Mouse (Mus musculus) neural tube, embryonic 14.5 days (tissue): ENCODE results near the gene Pigt. TPM values are rescaled to one million over a fixed set of nuclear protein-coding genes. Genes with fewer than 3 reads are reported as not detected.

Source experiments
- ATAC-seq: fragments of 200-750 bp; cut with Nextera tagmentation; 2 replicates; pipeline ENCODE4 v1.8.0; 2017; ENCODE audit warnings: low read depth, mild to moderate bottlenecking, moderate TSS enrichment, moderate library complexity
- H3K27ac ChIP-seq: fragments of 300-500 bp; sonication (generic); 2 replicates; pipeline ENCODE4 v1.5.1; 2014; ENCODE audit warnings: low read depth, mild to moderate bottlenecking, control low read depth, low read length, moderate library complexity, mixed read lengths
- H3K27me3 ChIP-seq: fragments of 300-500 bp; sonication (generic); 2 replicates; pipeline ENCODE4 v1.6.1; 2014; ENCODE audit warnings: low read length; ENCODE audit not compliant: control insufficient read depth, insufficient read depth
- H3K36me3 ChIP-seq: fragments of 300-500 bp; sonication (generic); 2 replicates; pipeline ENCODE4 v1.6.1; 2014; ENCODE audit warnings: low read length, mixed read lengths; ENCODE audit not compliant: control insufficient read depth, insufficient read depth
- H3K4me1 ChIP-seq: fragments of 300-500 bp; sonication (generic); 2 replicates; pipeline ENCODE4 v1.6.1; 2014; ENCODE audit warnings: low read length; ENCODE audit not compliant: control insufficient read depth, insufficient read depth
- H3K4me2 ChIP-seq: fragments of 300-500 bp; sonication (generic); 2 replicates; pipeline ENCODE4 v1.6.1; 2014; ENCODE audit warnings: mild to moderate bottlenecking, low read depth, low read length, control low read depth
- H3K4me3 ChIP-seq: fragments of 300-500 bp; sonication (generic); 2 replicates; pipeline ENCODE4 v1.5.1; 2014; ENCODE audit warnings: low read depth, low read length, control low read depth, mixed read lengths
- H3K9ac ChIP-seq: fragments of 300-500 bp; sonication (generic); replicated peaks from 2 replicates; pipeline ENCODE4 v1.6.1; 2014; ENCODE audit warnings: low read depth, mild to moderate bottlenecking, control low read depth, low read length, mixed read lengths
- H3K9me3 ChIP-seq: fragments of 300-500 bp; sonication (generic); 2 replicates; pipeline ENCODE4 v1.6.1; 2016; ENCODE audit warnings: low read length; ENCODE audit not compliant: control insufficient read depth
- WGBS: fragments of 180-500 bp; shearing (Covaris S2); extraction: QIAGEN DNeasy Blood & Tissue Kit; methylation state at CpG from one replicate; pipeline ENCODE4 v1.1.7; 2014; 5-methylcytosine and 5-hydroxymethylcytosine counted together
- polyA plus RNA-seq: library from polyadenylated mRNA; unstranded; fragments of >200 nt; fragmentation: Nextera tagmentation; extraction: Ambion mirVana; gene quantifications from 2 replicates; pipeline ENCODE4 v1.2.1, GENCODE M21; 2014

The Pigt gene
- polyA plus RNA-seq, 1 experiment from 2014 or later = 118 TPM

DNA sequence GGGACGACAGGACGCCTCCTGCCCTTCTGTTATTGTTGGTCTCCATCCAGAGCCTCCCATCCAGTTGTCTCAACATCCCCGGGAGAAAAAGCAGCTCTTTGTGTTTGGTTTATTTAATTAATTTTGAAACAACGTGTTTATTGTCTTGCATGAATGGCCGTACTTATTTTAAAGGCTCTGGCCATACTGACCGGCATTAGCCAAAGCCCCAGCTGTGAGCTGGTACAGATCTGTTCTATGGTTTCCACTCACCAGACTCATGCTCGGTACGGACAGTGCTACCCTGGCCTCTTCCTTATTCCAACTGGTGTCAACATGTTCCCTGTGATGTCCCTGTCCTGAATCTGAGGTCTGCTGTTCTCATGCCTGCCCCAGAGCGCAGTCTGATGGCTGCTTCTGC is 18.6 kb downstream of the Pigt start:
- WGBS = 69% methylated on average over 9 of the region's 9 CpGs
- no peak overlapping the region for H3K4me3 ChIP-seq
- H3K9me3 ChIP-seq = no peaks in the 10 kb centered on the region
- no peaks in the 10 kb centered on the region for H3K36me3 ChIP-seq
- ATAC-seq = no peak
- no peak overlapping the region for H3K9ac ChIP-seq
- no peaks in the 10 kb centered on the region for H3K27me3 ChIP-seq
- H3K4me2 ChIP-seq = no peak overlapping the region
- no peaks in the 10 kb centered on the region for H3K4me1 ChIP-seq
- H3K27ac ChIP-seq = no peak overlapping the region

GRCm38 (mm10) chr2:164516592-164516991 is 19.3 kb downstream of the Pigt start:
- H3K27me3 ChIP-seq = no peaks in the 10 kb centered on the region
- no peaks in the 10 kb centered on the region for H3K36me3 ChIP-seq
- H3K4me1 ChIP-seq = no peaks in the 10 kb centered on the region
- no peak for ATAC-seq
- WGBS = 88% methylated on average over 11 of the region's 11 CpGs
- H3K4me2 ChIP-seq = no peak overlapping the region
- H3K4me3 ChIP-seq = no peak overlapping the region
- H3K27ac ChIP-seq = no peak overlapping the region
- no peaks in the 10 kb centered on the region for H3K9me3 ChIP-seq
- no peak overlapping the region for H3K9ac ChIP-seq

DNA sequence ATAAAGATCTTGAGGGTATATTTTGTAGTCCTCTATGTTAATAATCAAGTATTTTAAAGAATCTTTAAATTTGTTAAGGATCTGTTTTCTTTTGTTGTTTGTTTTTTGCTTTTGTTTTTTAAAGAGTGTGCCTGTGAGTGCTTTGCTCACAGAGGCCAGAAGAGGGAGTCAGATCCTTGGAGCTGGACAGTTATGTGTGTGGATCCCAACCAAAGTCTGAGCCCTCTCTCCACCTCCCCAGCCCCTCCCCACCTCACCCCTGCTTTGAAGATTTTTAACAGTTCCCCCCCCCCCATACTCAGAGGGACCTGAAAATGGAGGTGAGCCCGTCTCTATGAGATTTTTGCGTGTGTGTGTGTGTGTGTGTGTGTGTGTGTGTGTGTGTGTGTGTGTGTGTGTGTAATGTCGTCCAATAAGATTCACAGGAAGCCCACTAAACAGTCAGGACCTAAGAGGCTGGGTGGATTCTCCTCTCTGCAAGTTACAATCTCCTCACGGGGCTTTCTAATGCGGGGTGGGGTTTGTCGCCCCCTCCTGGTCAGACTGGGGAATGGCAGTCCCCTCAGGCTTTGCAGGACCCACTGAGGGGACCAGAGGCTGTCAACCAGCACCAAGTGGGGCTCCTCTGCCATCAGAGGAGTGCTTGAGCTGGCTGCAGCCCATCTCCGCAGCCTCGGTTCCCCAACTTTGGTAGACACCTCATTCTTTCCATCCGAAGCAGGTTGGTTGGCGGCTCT is 20.3 kb downstream of the Pigt start:
- Histone ChIP-seq H3K36me3 (no peaks in the 10 kb centered on the region), H3K4me3 (no peak overlapping the region), H3K4me1 (no peaks in the 10 kb centered on the region), H3K27ac (no peak overlapping the region), H3K9ac (no peak overlapping the region), H3K9me3 (no peaks in the 10 kb centered on the region), H3K4me2 (no peak overlapping the region), H3K27me3 (no peaks in the 10 kb centered on the region)
- no peak for ATAC-seq
- WGBS = 43% methylated on average over 8 of the region's 10 CpGs

DNA sequence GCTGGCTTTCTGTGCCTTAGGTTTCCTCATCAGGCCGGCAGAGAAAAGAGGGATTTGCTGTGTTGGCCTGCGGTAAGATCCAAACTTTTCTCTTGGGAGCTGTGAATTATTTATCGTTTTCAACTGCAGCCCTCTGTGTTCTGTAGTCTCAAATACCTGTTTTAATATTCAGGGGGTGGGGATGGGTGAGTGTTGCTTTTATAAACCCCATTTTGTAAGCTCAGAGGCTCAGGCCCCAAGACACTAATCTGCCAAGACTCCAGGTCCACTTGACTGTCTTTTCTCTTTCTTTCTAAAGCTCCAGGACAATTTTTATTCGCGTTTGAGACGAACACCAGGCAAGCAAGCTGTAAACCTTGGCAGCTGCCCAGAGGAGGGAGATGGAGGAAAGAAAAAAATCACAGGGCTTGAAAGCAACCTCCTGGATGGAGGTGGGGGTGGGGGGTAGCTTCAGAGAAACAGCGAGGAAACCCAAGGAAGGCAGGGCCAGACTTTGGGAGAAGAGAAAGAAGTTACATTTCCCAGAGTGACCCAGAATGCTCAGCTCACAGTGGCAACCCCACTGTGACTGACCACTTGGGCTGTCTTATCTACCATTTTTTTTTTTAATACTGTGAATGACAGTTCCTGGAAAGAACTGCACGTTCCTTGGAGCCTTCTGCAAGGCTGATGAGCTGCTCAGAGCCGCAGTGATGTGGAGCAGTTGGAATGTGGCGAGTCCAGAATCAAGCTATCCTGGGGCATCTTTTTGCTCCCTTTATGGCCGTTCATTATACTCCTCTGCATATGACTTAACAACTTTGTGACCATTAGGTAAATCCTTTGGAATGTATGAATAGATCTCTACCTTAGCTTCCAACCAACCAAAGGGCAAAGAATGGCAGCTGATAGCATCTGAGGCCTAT is 21.2 kb downstream of the Pigt start:
- H3K36me3 ChIP-seq = no peaks in the 10 kb centered on the region
- H3K4me2 ChIP-seq = no peak overlapping the region
- WGBS = 58% methylated on average over 11 of the region's 11 CpGs
- ATAC-seq = no peak
- H3K27me3 ChIP-seq = no peaks in the 10 kb centered on the region
- no peak overlapping the region for H3K4me3 ChIP-seq
- no peak overlapping the region for H3K9ac ChIP-seq
- no peaks in the 10 kb centered on the region for H3K9me3 ChIP-seq
- H3K27ac ChIP-seq = no peak overlapping the region
- H3K4me1 ChIP-seq = no peaks in the 10 kb centered on the region

DNA sequence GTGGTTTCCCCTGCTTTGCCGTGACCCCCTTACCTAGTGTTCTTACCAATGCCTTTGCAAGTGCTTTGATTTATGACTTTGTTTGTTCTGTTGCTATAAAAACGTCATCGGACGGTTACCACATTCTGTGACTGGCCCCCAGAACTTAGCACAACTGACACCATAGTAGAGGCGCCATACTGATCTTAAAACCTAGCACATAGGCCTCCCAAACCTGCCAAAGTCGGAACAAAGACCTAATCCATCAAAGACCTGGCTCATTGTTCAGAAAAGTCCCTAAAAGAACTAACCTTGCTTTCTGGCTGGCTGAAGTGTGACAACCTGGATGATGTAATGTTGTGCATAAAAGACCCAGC is 21.8 kb downstream of the Pigt start:
- Histone ChIP-seq H3K27ac (no peak overlapping the region), H3K36me3 (no peaks in the 10 kb centered on the region), H3K9me3 (no peaks in the 10 kb centered on the region), H3K27me3 (no peaks in the 10 kb centered on the region), H3K4me2 (no peak overlapping the region), H3K9ac (no peak overlapping the region), H3K4me1 (no peaks in the 10 kb centered on the region), H3K4me3 (no peak overlapping the region)
- WGBS = 48% methylated on average over 6 of the region's 6 CpGs
- ATAC-seq = no peak

DNA sequence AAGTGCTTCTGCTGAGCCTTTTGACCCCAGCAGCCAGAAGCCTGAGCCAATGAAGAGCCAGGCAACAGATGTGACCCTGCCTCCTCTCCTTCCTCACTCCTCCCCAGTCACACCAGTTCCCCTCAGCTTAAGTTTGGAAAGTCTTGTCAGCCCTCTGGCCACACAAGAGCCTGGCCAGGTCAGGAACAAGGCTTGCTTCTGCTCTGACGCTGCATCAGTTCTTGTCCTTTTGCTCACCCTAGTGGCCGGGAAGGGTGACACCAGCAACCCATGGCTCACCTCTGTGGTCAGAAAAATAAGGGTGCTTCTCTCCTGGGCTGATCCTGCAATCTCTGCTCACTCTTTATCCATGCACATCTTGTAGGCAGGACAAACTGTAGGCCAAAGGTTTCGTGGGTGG is 23.5 kb downstream of the Pigt start:
- no peak for ATAC-seq
- 11% methylated on average over 3 of the region's 3 CpGs for WGBS
- H3K27ac ChIP-seq = no peak overlapping the region

DNA sequence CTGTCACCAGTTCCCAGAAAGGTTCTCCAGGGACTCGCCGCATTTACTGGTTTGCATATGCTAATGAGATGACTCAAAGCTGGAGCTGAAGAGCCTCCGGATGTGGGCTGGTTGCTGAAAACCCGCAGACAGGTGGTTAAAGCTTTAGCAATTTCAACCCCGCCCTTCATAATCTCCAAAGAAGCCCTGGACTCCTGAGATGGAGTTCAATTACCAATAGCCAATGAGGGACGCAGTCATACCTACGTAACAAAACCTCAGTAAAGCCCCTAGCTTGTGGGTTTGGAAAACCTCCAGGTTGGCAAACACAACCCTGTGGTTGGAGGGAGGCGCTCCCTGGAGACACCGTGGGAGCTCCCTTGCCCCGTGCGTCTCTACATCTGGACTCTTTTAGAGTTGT is 24.5 kb downstream of the Pigt start:
- no peak overlapping the region for H3K4me2 ChIP-seq

More for the DNA sequence above, 23.5 kb downstream of the Pigt start:
- no peak overlapping the region for H3K9ac ChIP-seq
- H3K4me3 ChIP-seq = no peak overlapping the region
- H3K27me3 ChIP-seq = no peaks in the 10 kb centered on the region
- H3K9me3 ChIP-seq = no peaks in the 10 kb centered on the region
- H3K4me2 ChIP-seq = no peak overlapping the region
- no peaks in the 10 kb centered on the region for H3K36me3 ChIP-seq
- no peaks in the 10 kb centered on the region for H3K4me1 ChIP-seq

GRCm38 (mm10) chr2:164522280-164522679 is 25.0 kb downstream of the Pigt start:
- H3K4me3 ChIP-seq = no peak overlapping the region
- H3K4me1 ChIP-seq = no peaks in the 10 kb centered on the region
- H3K27ac ChIP-seq = no peak overlapping the region
- H3K27me3 ChIP-seq = no peaks in the 10 kb centered on the region
- H3K9ac ChIP-seq = no peak overlapping the region
- ATAC-seq = no peak
- no peak overlapping the region for H3K4me2 ChIP-seq
- 35% methylated on average over 8 of the region's 8 CpGs for WGBS
- no peaks in the 10 kb centered on the region for H3K9me3 ChIP-seq
- no peaks in the 10 kb centered on the region for H3K36me3 ChIP-seq

More for the DNA sequence above, 24.5 kb downstream of the Pigt start:
- no peak for ATAC-seq
- Histone ChIP-seq H3K4me3 (no peak overlapping the region), H3K9me3 (no peaks in the 10 kb centered on the region), H3K36me3 (no peaks in the 10 kb centered on the region), H3K27me3 (no peaks in the 10 kb centered on the region), H3K4me1 (no peaks in the 10 kb centered on the region), H3K9ac (no peak overlapping the region), H3K27ac (no peak overlapping the region)
- WGBS = 18% methylated on average over 11 of the region's 11 CpGs

- Histone ChIP-seq H3K9ac (no peak overlapping the region), H3K36me3 (no peaks in the 10 kb centered on the region), H3K27me3 (no peaks in the 10 kb centered on the region), H3K9me3 (no peaks in the 10 kb centered on the region), H3K4me3 (no peak overlapping the region), H3K4me1 (no peaks in the 10 kb centered on the region), H3K4me2 (no peak overlapping the region), H3K27ac (no peak overlapping the region)
- ATAC-seq = no peak
- 79% methylated on average over 10 of the region's 10 CpGs for WGBS
These were observed 26.0 kb downstream of the Pigt start for GRCm38 (mm10) chr2:164523301-164523773.
